Mouse (Mus musculus) ovary, adult 18-20 months (tissue): ENCODE data around the gene Krtap28-10.
"Not testable (repeated sequence)": the region's sequence is repeated elsewhere in the genome, so short reads cannot be mapped to it uniquely, and the experiment has no call there.

Experiments
- DNase-seq: peaks from one replicate; pipeline ENCODE4 v3.0.0; 2022; ENCODE audit warnings: low spot score, mixed read lengths

Gene Krtap28-10

DNA sequence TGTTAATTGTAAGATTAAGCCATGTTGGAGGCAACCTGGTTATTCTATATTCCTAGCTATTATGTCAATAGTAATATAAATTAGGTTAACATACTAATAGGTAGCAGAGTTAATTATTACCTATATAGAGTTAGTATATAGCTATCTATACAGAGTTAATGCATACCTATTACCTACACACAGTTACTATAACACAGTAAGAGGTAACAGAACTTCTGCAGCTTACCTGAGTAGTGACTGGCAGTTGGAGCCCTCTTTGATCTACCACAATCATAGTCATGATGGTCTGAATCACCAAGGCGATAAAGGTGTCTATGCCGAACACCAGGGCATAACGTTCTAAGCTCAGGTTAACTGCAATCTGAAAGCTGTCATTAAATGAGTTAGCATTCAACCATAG lies 27.8 kb downstream of the Krtap28-10 start:
- no peak for DNase-seq

GRCm38 (mm10) chr1:83007471-83007870 lies 34.8 kb downstream of the Krtap28-10 start:
- no peak for DNase-seq

- DNase-seq, result no peak
These were observed 35.8 kb downstream of the Krtap28-10 start for GRCm38 (mm10) chr1:83006218-83007179.

- not testable (repeated sequence) for DNase-seq
These were observed 42.0 kb downstream of the Krtap28-10 start, which contains the start of gene Gm47959 for GRCm38 (mm10) chr1:83000306-83000705. Gm47959 (plus strand) TSS chr1:83000548.

DNA sequence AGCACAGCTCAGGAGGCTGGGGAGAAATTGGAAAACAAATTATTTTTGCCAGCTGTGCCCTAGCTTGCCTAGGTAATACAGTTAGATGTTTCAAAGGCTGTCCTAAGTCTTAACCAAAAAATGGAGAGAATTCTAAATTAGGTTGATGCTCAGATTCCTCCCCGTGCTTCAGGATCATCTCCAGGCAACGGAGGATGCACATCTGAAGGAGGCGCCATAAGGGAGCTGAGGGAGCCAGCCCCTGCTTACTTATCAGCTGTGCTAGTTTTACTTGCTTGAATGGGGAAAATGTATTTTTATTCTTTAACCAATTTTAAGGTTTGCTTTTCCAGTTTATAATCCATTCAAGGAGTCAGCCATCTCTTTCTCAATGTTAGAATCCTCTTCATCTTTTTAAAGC lies 48.3 kb downstream of the Krtap28-10 start:
- DNase-seq, result no peak

- DNase-seq, result no peak
These were observed 50.2 kb downstream of the Krtap28-10 start for GRCm38 (mm10) chr1:82992093-82992492.

DNA sequence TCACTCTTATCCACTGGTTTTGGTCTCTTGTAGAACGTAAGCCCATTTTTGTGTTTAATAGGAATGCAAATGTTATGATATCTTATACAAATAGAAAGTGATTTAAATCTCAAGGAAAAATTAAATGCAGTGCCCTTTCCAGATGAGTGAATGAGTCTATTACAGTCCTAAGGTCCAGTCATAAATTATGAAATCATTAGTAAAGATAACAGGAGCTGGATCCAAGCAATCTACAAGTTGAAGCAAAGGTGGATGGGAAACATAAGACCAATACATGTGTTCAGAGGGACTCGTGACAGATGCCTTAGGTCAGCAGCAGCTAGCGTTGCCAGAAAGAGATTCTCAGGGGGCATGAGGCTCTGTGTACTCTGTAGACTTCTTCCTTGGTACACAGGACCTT lies 50.7 kb downstream of the Krtap28-10 start:
- DNase-seq, result no peak
